Mouse (Mus musculus) heart, embryonic 16.5 days (tissue): ENCODE measurements around the gene Cmip. TPM values are rescaled to one million over a fixed set of nuclear protein-coding genes. Genes with fewer than 3 reads are reported as not detected.

Source experiments
- ATAC-seq: fragments of 200-750 bp; cut with Nextera tagmentation; replicated peaks from 2 replicates; pipeline ENCODE4 v1.8.0; 2017; ENCODE audit warnings: moderate number of reproducible peaks; ENCODE audit not compliant: insufficient read depth, low FRiP score; ENCODE audit errors: extremely low read depth
- H3K27ac ChIP-seq: fragments of 300-500 bp; sonication (generic); 2 replicates; pipeline ENCODE4 v1.5.1; 2014; ENCODE audit warnings: mild to moderate bottlenecking, low read length, control low read depth, moderate library complexity
- H3K27me3 ChIP-seq: fragments of 300-500 bp; sonication (generic); 2 replicates; pipeline ENCODE4 v1.6.1; 2014; ENCODE audit warnings: low read length, mixed read lengths; ENCODE audit not compliant: control insufficient read depth, insufficient read depth
- H3K36me3 ChIP-seq: fragments of 300-500 bp; sonication (generic); 2 replicates; pipeline ENCODE4 v1.6.1; 2014; ENCODE audit not compliant: control insufficient read depth, insufficient read depth
- H3K4me1 ChIP-seq: fragments of 300-500 bp; sonication (generic); 2 replicates; pipeline ENCODE4 v1.6.1; 2014; ENCODE audit warnings: low read length, mixed read lengths; ENCODE audit not compliant: control insufficient read depth, insufficient read depth
- H3K4me2 ChIP-seq: fragments of 300-500 bp; sonication (generic); 2 replicates; pipeline ENCODE4 v1.6.1; 2014; ENCODE audit warnings: low read depth, mild to moderate bottlenecking, control low read depth, low read length
- H3K4me3 ChIP-seq: fragments of 300-500 bp; sonication (generic); 2 replicates; pipeline ENCODE4 v1.5.1; 2014; ENCODE audit warnings: mild to moderate bottlenecking, control low read depth, low read length
- H3K9ac ChIP-seq: fragments of 300-500 bp; sonication (generic); 2 replicates; pipeline ENCODE4 v1.6.1; 2014; ENCODE audit warnings: low read length, control low read depth
- H3K9me3 ChIP-seq: fragments of 300-500 bp; sonication (generic); replicated peaks from 2 replicates; pipeline ENCODE4 v1.6.1; 2016; ENCODE audit warnings: low read length; ENCODE audit not compliant: control insufficient read depth
- WGBS: fragments of 180-500 bp; shearing (Covaris S2); extraction: QIAGEN DNeasy Blood & Tissue Kit; methylation state at CpG from one replicate; pipeline ENCODE4 v1.1.7; 2014; 5-methylcytosine and 5-hydroxymethylcytosine counted together
- polyA plus RNA-seq: library from polyadenylated mRNA; unstranded; fragments of >200 nt; fragmentation: Nextera tagmentation; extraction: Ambion mirVana; gene quantifications from 2 replicates; pipeline ENCODE4 v1.2.1, GENCODE M21; 2015

Cmip gene
- polyA plus RNA-seq, result 6.8 and 7.0 TPM in 2 replicates

GRCm38 (mm10) chr8:117257029-117257820 is at the start of gene Cmip:
Cmip (plus strand) TSS chr8:117257064.
- peak within 1 kb of the TSS; percentile 91 for H3K4me3 ChIP-seq
- WGBS, result under 1% methylated on average over 65 of the region's 65 CpGs
- H3K4me1 ChIP-seq, result peaks cover 34% of the 10 kb centered on the region
- no peaks in the 10 kb centered on the region for H3K9me3 ChIP-seq
- H3K27me3 ChIP-seq, result no peaks in the 10 kb centered on the region
- peak; percentile 17 for ATAC-seq
- peak within 1 kb of the TSS; percentile 84 for H3K4me2 ChIP-seq
- no peaks in the 10 kb centered on the region for H3K36me3 ChIP-seq
- peak within 1 kb of the TSS; percentile 79 for H3K27ac ChIP-seq
- peak within 1 kb of the TSS; percentile 92 for H3K9ac ChIP-seq

- no peaks in the 10 kb centered on the region for H3K9me3 ChIP-seq
- H3K4me3 ChIP-seq, result no peak overlapping the region
- no peaks in the 10 kb centered on the region for H3K27me3 ChIP-seq
- no peaks in the 10 kb centered on the region for H3K4me1 ChIP-seq
- no peak for ATAC-seq
- peaks cover 7% of the 10 kb centered on the region for H3K36me3 ChIP-seq
- no peak overlapping the region for H3K27ac ChIP-seq
- H3K9ac ChIP-seq, result no peak overlapping the region
- 78% methylated on average over 12 of the region's 12 CpGs for WGBS
- H3K4me2 ChIP-seq, result no peak overlapping the region
Measured at GRCm38 (mm10) chr8:117209150-117209549, 47.7 kb upstream of the Cmip start.

GRCm38 (mm10) chr8:117212100-117212499 is 44.8 kb upstream of the Cmip start:
- Histone ChIP-seq H3K36me3 (no peaks in the 10 kb centered on the region; the same call in 1 of the 2 replicates), H3K4me1 (no peaks in the 10 kb centered on the region), H3K9me3 (no peaks in the 10 kb centered on the region), H3K4me2 (no peak overlapping the region), H3K4me3 (no peak overlapping the region), H3K27me3 (no peaks in the 10 kb centered on the region), H3K9ac (no peak overlapping the region), H3K27ac (no peak overlapping the region)
- WGBS, result 87% methylated on average over 11 of the region's 11 CpGs
- ATAC-seq, result no peak

- Histone ChIP-seq H3K4me2 (no peak overlapping the region), H3K9me3 (no peaks in the 10 kb centered on the region), H3K4me3 (no peak overlapping the region), H3K27ac (no peak overlapping the region), H3K9ac (no peak overlapping the region), H3K4me1 (no peaks in the 10 kb centered on the region), H3K27me3 (no peaks in the 10 kb centered on the region), H3K36me3 (no peaks in the 10 kb centered on the region)
- 86% methylated on average over 2 of the region's 2 CpGs for WGBS
- no peak for ATAC-seq
Measured at GRCm38 (mm10) chr8:117217724-117218123, 39.1 kb upstream of the Cmip start.

- no peaks in the 10 kb centered on the region for H3K36me3 ChIP-seq
- no peak for ATAC-seq
- H3K9me3 ChIP-seq, result no peaks in the 10 kb centered on the region
- H3K27ac ChIP-seq, result no peak overlapping the region
- H3K4me2 ChIP-seq, result no peak overlapping the region
- H3K4me1 ChIP-seq, result no peaks in the 10 kb centered on the region
- 54% methylated on average over 6 of the region's 6 CpGs for WGBS
- no peak overlapping the region for H3K9ac ChIP-seq
- H3K4me3 ChIP-seq, result no peak overlapping the region
- no peaks in the 10 kb centered on the region for H3K27me3 ChIP-seq
Measured at GRCm38 (mm10) chr8:117222396-117222795, 34.5 kb upstream of the Cmip start.

GRCm38 (mm10) chr8:117224630-117225029 is 32.2 kb upstream of the Cmip start:
- H3K9ac ChIP-seq, result peak overlapping the region; percentile 60
- H3K4me1 ChIP-seq, result no peaks in the 10 kb centered on the region
- H3K36me3 ChIP-seq, result no peaks in the 10 kb centered on the region
- H3K27me3 ChIP-seq, result no peaks in the 10 kb centered on the region
- H3K27ac ChIP-seq, result no peak overlapping the region
- peak overlapping the region; percentile 50 for H3K4me3 ChIP-seq
- H3K9me3 ChIP-seq, result no peaks in the 10 kb centered on the region
- 10% methylated on average over 9 of the region's 9 CpGs for WGBS
- ATAC-seq, result peak; percentile 88
- H3K4me2 ChIP-seq, result peak overlapping the region; percentile 63

- no peak overlapping the region for H3K27ac ChIP-seq
- H3K36me3 ChIP-seq, result no peaks in the 10 kb centered on the region
- H3K4me2 ChIP-seq, result no peak overlapping the region
- no peak for ATAC-seq
- peaks cover 4% of the 10 kb centered on the region; the same call in 1 of the 2 replicates for H3K9me3 ChIP-seq
- 83% methylated on average over 12 of the region's 12 CpGs for WGBS
- H3K9ac ChIP-seq, result no peak overlapping the region
- no peaks in the 10 kb centered on the region for H3K4me1 ChIP-seq
- no peaks in the 10 kb centered on the region for H3K27me3 ChIP-seq
- no peak overlapping the region for H3K4me3 ChIP-seq
Measured at GRCm38 (mm10) chr8:117226306-117226705, 30.6 kb upstream of the Cmip start.

GRCm38 (mm10) chr8:117227339-117227738 is 29.5 kb upstream of the Cmip start:
- Histone ChIP-seq H3K27me3 (no peaks in the 10 kb centered on the region), H3K4me3 (no peak overlapping the region), H3K9ac (no peak overlapping the region), H3K9me3 (peaks cover 4% of the 10 kb centered on the region; the same call in 1 of the 2 replicates), H3K36me3 (no peaks in the 10 kb centered on the region), H3K4me1 (no peaks in the 10 kb centered on the region), H3K4me2 (no peak overlapping the region), H3K27ac (no peak overlapping the region)
- ATAC-seq, result no peak
- WGBS, result 70% methylated on average over 2 of the region's 2 CpGs

- no peak overlapping the region for H3K4me3 ChIP-seq
- H3K9me3 ChIP-seq, result peaks cover 4% of the 10 kb centered on the region; the same call in 1 of the 2 replicates
- H3K27ac ChIP-seq, result no peak overlapping the region
- no peaks in the 10 kb centered on the region for H3K36me3 ChIP-seq
- H3K27me3 ChIP-seq, result no peaks in the 10 kb centered on the region
- ATAC-seq, result no peak
- H3K9ac ChIP-seq, result no peak overlapping the region
- 83% methylated on average over 6 of the region's 7 CpGs for WGBS
- H3K4me2 ChIP-seq, result no peak overlapping the region
- no peaks in the 10 kb centered on the region for H3K4me1 ChIP-seq
Measured at GRCm38 (mm10) chr8:117233199-117233598, 23.7 kb upstream of the Cmip start.
